Mouse (Mus musculus) embryonic facial prominence, embryonic 12.5 days (tissue): ENCODE measurements around the gene Napsa. TPM values are rescaled to one million over a fixed set of nuclear protein-coding genes. Genes with fewer than 3 reads are reported as not detected.

Experiments used
- ATAC-seq: fragments of 200-750 bp; cut with Nextera tagmentation; 2 replicates; pipeline ENCODE4 v1.8.0; 2017; ENCODE audit not compliant: insufficient number of reproducible peaks, insufficient read depth, low FRiP score, low TSS enrichment
- H3K27ac ChIP-seq: fragments of 300-500 bp; sonication (generic); 2 replicates; pipeline ENCODE4 v1.5.1; 2016; ENCODE audit warnings: mild to moderate bottlenecking
- H3K27me3 ChIP-seq: fragments of 300-500 bp; sonication (generic); 2 replicates; pipeline ENCODE4 v1.6.1; 2016; ENCODE audit warnings: mild to moderate bottlenecking, moderate library complexity
- H3K36me3 ChIP-seq: fragments of 300-500 bp; sonication (generic); 2 replicates; pipeline ENCODE4 v1.6.1; 2016; ENCODE audit warnings: mild to moderate bottlenecking
- H3K4me1 ChIP-seq: fragments of 300-500 bp; sonication (generic); 2 replicates; pipeline ENCODE4 v1.6.1; 2016
- H3K4me2 ChIP-seq: fragments of 300-500 bp; sonication (generic); replicated peaks from 2 replicates; pipeline ENCODE4 v1.6.1; 2016; ENCODE audit warnings: mild to moderate bottlenecking, moderate library complexity
- H3K4me3 ChIP-seq: fragments of 300-500 bp; sonication (generic); 2 replicates; pipeline ENCODE4 v1.5.1; 2016; ENCODE audit warnings: mild to moderate bottlenecking
- H3K9ac ChIP-seq: fragments of 300-500 bp; sonication (generic); 2 replicates; pipeline ENCODE4 v1.6.1; 2016; ENCODE audit warnings: mild to moderate bottlenecking, moderate library complexity
- H3K9me3 ChIP-seq: fragments of 300-500 bp; sonication (generic); 2 replicates; pipeline ENCODE4 v1.6.1; 2016; ENCODE audit warnings: mild to moderate bottlenecking, moderate library complexity
- WGBS: fragments of 180-500 bp; shearing (Covaris S2); methylation state at CpG from one replicate; pipeline ENCODE4 v1.1.7; 2016; 5-methylcytosine and 5-hydroxymethylcytosine counted together
- polyA plus RNA-seq: library from polyadenylated mRNA; unstranded; fragments of >200 nt; fragmentation: Nextera tagmentation; extraction: Ambion mirVana; gene quantifications from 2 replicates; pipeline ENCODE4 v1.2.1, GENCODE M21; 2016

Gene Napsa
- polyA plus RNA-seq, 1 experiment from 2014 or later, result 1.1 TPM

GRCm38 (mm10) chr7:44557629-44558028, 14.6 kb upstream of the Napsa start:
- no peak overlapping the region for H3K27ac ChIP-seq
- H3K9ac ChIP-seq, result no peak overlapping the region; the same call in 1 of the 2 replicates
- no peak overlapping the region for H3K4me2 ChIP-seq
- WGBS, result 70% methylated on average over 2 of the region's 2 CpGs
- no peaks in the 10 kb centered on the region for H3K9me3 ChIP-seq
- ATAC-seq, result no peak
- no peak overlapping the region for H3K4me3 ChIP-seq
- H3K4me1 ChIP-seq, result peaks cover 6% of the 10 kb centered on the region
- H3K27me3 ChIP-seq, result no peaks in the 10 kb centered on the region
- H3K36me3 ChIP-seq, result no peaks in the 10 kb centered on the region

DNA sequence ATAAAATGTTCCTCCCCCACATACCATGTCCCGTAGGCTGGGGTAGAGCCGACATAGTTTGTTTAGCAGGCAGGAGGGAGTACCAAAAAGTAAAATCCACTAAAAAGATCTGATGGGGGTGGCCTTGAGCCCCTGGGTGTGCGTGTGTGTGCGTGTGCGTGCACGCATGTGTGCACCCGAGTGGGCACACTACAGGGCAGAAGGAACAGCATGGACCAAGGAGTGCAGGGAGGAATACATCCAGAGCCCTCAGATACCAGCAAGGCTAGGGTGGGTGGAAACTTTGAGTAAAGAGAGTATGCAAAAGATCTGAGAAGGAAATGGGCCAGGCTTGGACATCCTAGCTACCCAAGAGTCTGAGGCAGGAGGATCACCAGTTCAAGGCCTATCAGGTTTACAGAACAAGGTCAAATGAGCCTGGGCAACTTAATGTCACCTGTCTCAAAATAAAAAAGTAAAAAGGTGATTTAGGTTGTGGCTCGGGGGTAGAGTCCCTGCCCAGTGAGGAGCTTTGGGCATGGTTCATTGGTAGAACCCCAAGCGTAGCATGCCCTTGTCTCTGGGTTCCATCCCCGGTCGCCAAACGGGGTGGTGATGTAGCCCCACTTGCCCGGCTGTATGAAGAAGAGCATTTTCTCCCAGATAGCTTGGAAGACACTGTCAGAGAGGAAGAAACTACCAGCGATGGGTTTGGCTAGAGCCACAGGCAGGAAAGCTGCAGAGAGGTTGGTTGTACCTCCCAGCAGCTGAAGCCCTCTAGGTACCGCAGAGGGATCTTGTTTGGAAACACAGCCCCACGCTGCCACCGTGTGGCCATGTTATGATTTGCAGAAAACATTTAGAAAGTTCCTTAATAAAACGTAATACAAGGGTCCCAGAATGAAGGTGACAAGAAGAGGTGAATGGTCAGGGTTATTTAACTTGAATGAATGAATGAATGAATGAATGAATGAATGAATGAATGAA, 11.5 kb upstream of the Napsa start:
- no peak for ATAC-seq
- WGBS, result 52% methylated on average over 18 of the region's 18 CpGs
- H3K4me3 ChIP-seq, result no peak overlapping the region
- no peak overlapping the region for H3K27ac ChIP-seq
- no peaks in the 10 kb centered on the region for H3K36me3 ChIP-seq
- H3K9ac ChIP-seq, result no peak overlapping the region
- no peaks in the 10 kb centered on the region for H3K9me3 ChIP-seq
- no peaks in the 10 kb centered on the region for H3K4me1 ChIP-seq
- H3K27me3 ChIP-seq, result no peaks in the 10 kb centered on the region
- no peak overlapping the region for H3K4me2 ChIP-seq

DNA sequence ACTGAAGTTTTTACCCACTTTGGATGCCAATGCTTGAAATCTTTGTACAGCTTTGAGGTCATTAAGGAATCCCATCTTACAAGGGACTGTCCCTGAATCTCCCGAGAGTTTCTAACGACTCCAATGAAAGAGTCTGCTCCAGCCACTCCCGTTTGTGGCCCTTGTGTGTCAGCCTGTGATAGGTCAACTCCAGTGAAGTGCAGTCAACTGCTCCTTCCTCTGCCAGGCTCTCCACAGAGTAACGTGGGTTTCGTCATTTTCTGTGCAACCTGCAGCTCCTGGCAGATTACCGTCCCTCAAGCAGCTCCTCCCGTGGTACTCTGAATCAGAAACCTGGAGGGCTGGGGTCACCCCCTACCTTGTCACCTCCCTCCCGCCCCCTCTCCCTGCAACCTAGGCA, 8.9 kb upstream of the Napsa start:
- 49% methylated on average over 8 of the region's 8 CpGs for WGBS
- no peak overlapping the region for H3K27ac ChIP-seq
- H3K36me3 ChIP-seq, result no peaks in the 10 kb centered on the region
- no peaks in the 10 kb centered on the region for H3K4me1 ChIP-seq
- no peak for ATAC-seq
- H3K9me3 ChIP-seq, result no peaks in the 10 kb centered on the region
- no peaks in the 10 kb centered on the region for H3K27me3 ChIP-seq
- no peak overlapping the region for H3K4me3 ChIP-seq
- H3K9ac ChIP-seq, result no peak overlapping the region
- H3K4me2 ChIP-seq, result no peak overlapping the region

- Histone ChIP-seq H3K9ac (no peak overlapping the region), H3K27me3 (no peaks in the 10 kb centered on the region), H3K36me3 (no peaks in the 10 kb centered on the region), H3K4me1 (no peaks in the 10 kb centered on the region), H3K4me3 (no peak overlapping the region), H3K4me2 (no peak overlapping the region), H3K27ac (no peak overlapping the region), H3K9me3 (no peaks in the 10 kb centered on the region)
- 82% methylated on average over 10 of the region's 10 CpGs for WGBS
- ATAC-seq, result no peak
Observed at GRCm38 (mm10) chr7:44564486-44564885, 7.7 kb upstream of the Napsa start.

DNA sequence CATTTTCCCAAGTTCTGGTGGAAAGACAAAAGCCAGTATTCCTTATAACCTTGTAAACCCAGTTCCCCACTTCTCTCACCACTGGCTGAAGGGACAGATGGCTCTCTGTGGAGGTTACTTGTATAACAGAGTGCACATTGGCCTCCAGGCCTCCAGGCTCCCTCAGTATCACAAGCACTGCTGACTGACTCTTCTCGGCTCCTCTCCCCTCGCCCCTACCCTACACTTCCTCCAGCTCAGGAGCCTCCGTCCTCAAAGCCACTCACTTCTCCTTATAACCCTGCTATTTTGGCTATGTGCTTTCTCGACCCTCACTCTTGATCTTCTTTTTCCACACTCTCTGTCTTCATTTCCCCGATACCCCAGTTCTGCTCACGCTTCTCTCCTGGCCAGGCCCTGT, 6.8 kb upstream of the Napsa start:
- no peaks in the 10 kb centered on the region for H3K36me3 ChIP-seq

GRCm38 (mm10) chr7:44568803-44569202, 3.4 kb upstream of the Napsa start:
- no peak overlapping the region for H3K4me3 ChIP-seq
- no peak overlapping the region for H3K9ac ChIP-seq
- H3K4me2 ChIP-seq, result no peak overlapping the region
- WGBS, result 71% methylated on average over 9 of the region's 9 CpGs
- ATAC-seq, result no peak
- no peaks in the 10 kb centered on the region for H3K4me1 ChIP-seq
- no peaks in the 10 kb centered on the region for H3K36me3 ChIP-seq
- H3K9me3 ChIP-seq, result no peaks in the 10 kb centered on the region
- H3K27ac ChIP-seq, result no peak overlapping the region
- H3K27me3 ChIP-seq, result no peaks in the 10 kb centered on the region

More for the DNA sequence above, 6.8 kb upstream of the Napsa start:
- Histone ChIP-seq H3K4me2 (no peak overlapping the region), H3K9me3 (no peaks in the 10 kb centered on the region), H3K27me3 (no peaks in the 10 kb centered on the region), H3K4me1 (no peaks in the 10 kb centered on the region), H3K4me3 (no peak overlapping the region), H3K27ac (no peak overlapping the region), H3K9ac (no peak overlapping the region)
- no peak for ATAC-seq
- WGBS, result 75% methylated on average over 6 of the region's 6 CpGs

DNA sequence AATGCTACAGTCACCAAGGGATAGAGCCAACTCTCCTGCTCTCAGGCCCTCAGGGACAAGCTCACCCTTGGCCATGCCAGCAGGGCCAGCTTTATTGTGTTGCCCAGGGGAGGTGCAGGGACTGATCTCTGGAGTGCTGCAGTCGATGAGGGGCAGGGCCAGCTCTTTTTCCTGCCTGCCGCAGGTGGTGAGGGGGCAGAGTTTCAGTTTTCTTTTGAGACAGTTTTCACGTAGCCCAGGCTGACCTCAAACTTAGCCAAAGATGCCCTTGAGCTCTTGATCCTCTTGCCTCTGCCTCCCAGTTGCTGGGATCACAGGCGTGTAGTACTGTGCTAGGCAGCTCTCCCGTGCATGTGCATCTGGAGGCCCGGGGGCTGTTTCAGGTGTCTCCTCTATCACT, 1.2 kb upstream of the Napsa start:
- H3K4me1 ChIP-seq, result no peaks in the 10 kb centered on the region
- no peaks in the 10 kb centered on the region for H3K9me3 ChIP-seq
- no peaks in the 10 kb centered on the region for H3K36me3 ChIP-seq
- no peak for ATAC-seq
- no peaks in the 10 kb centered on the region for H3K27me3 ChIP-seq
- no peak overlapping the region for H3K27ac ChIP-seq
- 81% methylated on average over 6 of the region's 6 CpGs for WGBS
- no peak overlapping the region for H3K4me3 ChIP-seq
- no peak overlapping the region for H3K4me2 ChIP-seq
- no peak overlapping the region for H3K9ac ChIP-seq

DNA sequence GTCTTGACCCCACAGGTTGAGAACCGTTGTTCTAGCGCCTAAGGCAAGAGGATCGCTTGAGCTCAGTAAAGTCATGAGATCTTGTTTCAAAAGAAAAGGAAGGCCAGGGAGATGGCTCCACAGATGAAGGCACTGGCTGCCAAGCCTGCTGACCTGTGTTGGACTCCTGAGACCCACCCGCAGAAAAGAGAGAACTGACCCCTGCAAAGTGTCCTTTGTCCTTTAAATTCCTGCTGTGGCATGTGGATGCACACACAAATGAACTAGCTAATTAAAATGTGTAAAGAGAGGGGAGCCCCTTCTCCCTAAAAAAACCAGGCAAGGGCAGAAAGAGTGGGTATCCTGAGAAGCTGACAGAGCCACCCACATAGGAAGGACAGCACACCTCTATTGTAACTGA, 369 bp upstream of the Napsa start:
- no peaks in the 10 kb centered on the region for H3K9me3 ChIP-seq
- H3K36me3 ChIP-seq, result no peaks in the 10 kb centered on the region
- no peaks in the 10 kb centered on the region for H3K27me3 ChIP-seq
- H3K27ac ChIP-seq, result no peak overlapping the region
- WGBS, result 31% methylated on average over 4 of the region's 4 CpGs
- no peak for ATAC-seq
- no peaks in the 10 kb centered on the region for H3K4me1 ChIP-seq
- no peak overlapping the region for H3K9ac ChIP-seq
- H3K4me3 ChIP-seq, result no peak overlapping the region
- no peak overlapping the region for H3K4me2 ChIP-seq

GRCm38 (mm10) chr7:44572956-44573484, 840 bp downstream of the Napsa start:
- Histone ChIP-seq H3K27me3 (no peaks in the 10 kb centered on the region), H3K4me2 (no peak overlapping the region), H3K4me3 (no peak overlapping the region), H3K4me1 (no peaks in the 10 kb centered on the region), H3K9ac (no peak overlapping the region), H3K27ac (no peak overlapping the region), H3K9me3 (no peaks in the 10 kb centered on the region), H3K36me3 (no peaks in the 10 kb centered on the region)
- WGBS, result 70% methylated on average over 5 of the region's 5 CpGs
- no peak for ATAC-seq

DNA sequence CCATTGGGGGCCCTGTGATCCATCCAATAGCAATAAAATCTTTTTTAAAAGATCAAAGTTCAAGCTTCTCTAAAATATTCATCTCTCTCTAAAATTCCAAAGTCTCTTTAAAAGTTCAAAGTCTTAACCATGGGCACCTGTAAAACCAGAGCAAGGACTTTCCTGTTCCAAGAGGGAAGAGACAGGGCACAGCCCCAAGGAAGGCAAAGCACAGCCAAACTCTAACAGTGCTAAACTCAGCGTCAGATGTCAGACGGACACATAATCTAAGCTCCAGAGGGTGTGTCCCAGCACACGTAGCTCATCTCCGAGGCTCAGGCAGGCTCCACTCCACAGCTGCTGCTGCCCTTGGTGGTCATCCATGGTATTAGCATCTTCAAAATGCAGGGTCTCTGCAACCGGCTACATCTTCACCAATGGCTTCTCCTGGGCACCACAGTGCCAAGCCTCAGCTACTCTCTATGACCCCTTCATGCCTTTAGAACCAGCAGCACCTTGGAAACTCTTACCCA, 4.2 kb downstream of the Napsa start:
- H3K9me3 ChIP-seq, result 0 out of 2 replicates have a peak, but pooled peaks cover 3% of the 10 kb centered on the region
- 43% methylated on average over 5 of the region's 5 CpGs for WGBS
- no peak overlapping the region for H3K4me2 ChIP-seq
- no peaks in the 10 kb centered on the region for H3K4me1 ChIP-seq
- no peaks in the 10 kb centered on the region for H3K36me3 ChIP-seq
- no peak overlapping the region for H3K27ac ChIP-seq
- ATAC-seq, result no peak
- H3K4me3 ChIP-seq, result no peak overlapping the region
- H3K27me3 ChIP-seq, result no peaks in the 10 kb centered on the region
- H3K9ac ChIP-seq, result no peak overlapping the region

- Histone ChIP-seq H3K4me2 (no peak overlapping the region), H3K9me3 (0 out of 2 replicates have a peak, but pooled peaks cover 3% of the 10 kb centered on the region), H3K4me1 (no peaks in the 10 kb centered on the region), H3K27ac (no peak overlapping the region), H3K4me3 (no peak overlapping the region), H3K9ac (no peak overlapping the region), H3K36me3 (no peaks in the 10 kb centered on the region), H3K27me3 (peaks cover 18% of the 10 kb centered on the region)
- ATAC-seq, result no peak
- WGBS, result 77% methylated on average over 6 of the region's 6 CpGs
Observed at GRCm38 (mm10) chr7:44581637-44582036, 9.5 kb downstream of the Napsa start.

GRCm38 (mm10) chr7:44582709-44583108, 10.5 kb downstream of the Napsa start:
- ATAC-seq, result no peak
- H3K36me3 ChIP-seq, result no peaks in the 10 kb centered on the region
- no peak overlapping the region for H3K9ac ChIP-seq
- 69% methylated on average over 5 of the region's 5 CpGs for WGBS
- no peak overlapping the region for H3K4me3 ChIP-seq
- peaks cover 29% of the 10 kb centered on the region for H3K27me3 ChIP-seq
- 0 out of 2 replicates have a peak, but pooled peaks cover 3% of the 10 kb centered on the region for H3K9me3 ChIP-seq
- H3K4me1 ChIP-seq, result no peaks in the 10 kb centered on the region
- H3K4me2 ChIP-seq, result no peak overlapping the region
- no peak overlapping the region for H3K27ac ChIP-seq
